Mouse (Mus musculus) CH12.LX (cell line): ENCODE measurements around the gene Irf2bp2. TPM values are rescaled to one million over a fixed set of nuclear protein-coding genes. Genes with fewer than 3 reads are reported as not detected.

ENCODE experiments used
- DNase-seq: peaks from one replicate; pipeline ENCODE4 v3.0.0-alpha.2; 2013; ENCODE audit errors: extremely low read depth
- H3K27ac ChIP-seq: 2 replicates; pipeline ENCODE4 v1.5.1; 2012; ENCODE audit warnings: low read depth, mild to moderate bottlenecking, control low read depth, moderate library complexity; ENCODE audit not compliant: insufficient read depth
- H3K27me3 ChIP-seq: replicated peaks from 2 replicates; pipeline ENCODE3; 2012; ENCODE audit warnings: inconsistent platforms
- H3K36me3 ChIP-seq, 2 experiments: replicated peaks in 1 of 2; 2 replicates each; pipeline versions ENCODE3 to v1.6.1; 2012; ENCODE audit warnings: inconsistent platforms in 1 of 2, low read length in 1 of 2, mild to moderate bottlenecking in 1 of 2, mixed read lengths in 1 of 2, moderate library complexity in 1 of 2; ENCODE audit not compliant: control insufficient read depth in 1 of 2, insufficient read depth in 1 of 2
- H3K4me1 ChIP-seq, 2 experiments: 2 replicates each; pipeline ENCODE4 v1.6.1; 2012; ENCODE audit warnings: inconsistent platforms in 1 of 2, moderate library complexity in 1 of 2; ENCODE audit not compliant: insufficient read depth in 2 of 2, control insufficient read depth in 1 of 2
- H3K4me2 ChIP-seq: 2 replicates; pipeline ENCODE4 v1.6.1; 2012; ENCODE audit warnings: low read depth, mild to moderate bottlenecking, control low read depth; ENCODE audit not compliant: poor library complexity, insufficient read depth, severe bottlenecking
- H3K4me3 ChIP-seq, 3 experiments: fragments of 150-350 bp in 1 of 3; sonication (generic) in 1 of 3; replicated peaks in 1 of 3; 2 replicates each; pipeline versions ENCODE3 to v1.5.1; 2011 to 2012; ENCODE audit warnings: low read depth in 2 of 3, low read length in 2 of 3, mild to moderate bottlenecking in 2 of 3, moderate library complexity in 2 of 3, control low read depth in 1 of 3, improper control_type of control experiment in 1 of 3, inconsistent platforms in 1 of 3, mixed read lengths in 1 of 3; ENCODE audit not compliant: poor library complexity in 1 of 3
- H3K79me2 ChIP-seq: replicated peaks from 2 replicates; pipeline ENCODE4 v1.6.1; 2012; ENCODE audit warnings: mild to moderate bottlenecking, moderate library complexity; ENCODE audit not compliant: control insufficient read depth, poor library complexity, insufficient read depth, severe bottlenecking; ENCODE audit errors: extremely low read depth
- H3K9ac ChIP-seq: 2 replicates; pipeline ENCODE4 v1.6.1; 2012; ENCODE audit warnings: low read depth, mild to moderate bottlenecking, control low read depth, moderate library complexity; ENCODE audit not compliant: insufficient read depth
- H3K9me3 ChIP-seq: replicated peaks from 2 replicates; pipeline ENCODE3; 2012; ENCODE audit warnings: low read length, inconsistent platforms, mixed read lengths
- CHD1 ChIP-seq: IDR thresholded peaks from 2 replicates; pipeline ENCODE4 v1.6.1; 2012; ENCODE audit warnings: low read depth, low read length, improper control_type of control experiment, inconsistent platforms
- CHD2 ChIP-seq: IDR thresholded peaks from 2 replicates; pipeline ENCODE4 v1.6.1; 2011; ENCODE audit warnings: low read length, improper control_type of control experiment
- CTCF ChIP-seq, 2 experiments: IDR thresholded peaks in 1 of 2; conservative IDR thresholded peaks in 1 of 2; 2 replicates each; pipeline ENCODE4 v1.5.1; 2011 to 2012; ENCODE audit warnings: low read depth in 2 of 2, low read length in 2 of 2, improper control_type of control experiment in 1 of 2, inconsistent platforms in 1 of 2, mild to moderate bottlenecking in 1 of 2, moderate library complexity in 1 of 2
- E2F4 ChIP-seq: IDR thresholded peaks from 2 replicates; pipeline ENCODE4 v1.6.1; 2011; ENCODE audit warnings: low read depth, low read length, improper control_type of control experiment; ENCODE audit not compliant: insufficient replicate concordance
- ELF1 ChIP-seq: IDR thresholded peaks from 2 replicates; pipeline ENCODE4 v1.6.1; 2014; ENCODE audit warnings: low read depth, mild to moderate bottlenecking, inconsistent platforms, low read length, improper control_type of control experiment
- IRF4 ChIP-seq: IDR thresholded peaks from 2 replicates; pipeline ENCODE4 v1.6.1; 2014; ENCODE audit warnings: low read depth, mild to moderate bottlenecking, inconsistent platforms, low read length, improper control_type of control experiment
- JUND ChIP-seq: conservative IDR thresholded peaks from 2 replicates; pipeline ENCODE4 v1.6.1; 2011; ENCODE audit warnings: low read depth, low read length, improper control_type of control experiment
- MAZ ChIP-seq: IDR thresholded peaks from 2 replicates; pipeline ENCODE4 v1.6.1; 2012; ENCODE audit warnings: low read depth, mild to moderate bottlenecking, inconsistent platforms, low read length, improper control_type of control experiment, moderate library complexity
- MXI1 ChIP-seq: IDR thresholded peaks from 2 replicates; pipeline ENCODE4 v1.6.1; 2011; ENCODE audit warnings: mild to moderate bottlenecking, low read depth, low read length, improper control_type of control experiment
- MYC ChIP-seq: IDR thresholded peaks from 2 replicates; pipeline ENCODE4 v1.6.1; 2011; ENCODE audit warnings: low read depth, mild to moderate bottlenecking, improper control_type of control experiment, low read length
- NELFE ChIP-seq: IDR thresholded peaks from 2 replicates; pipeline ENCODE4 v1.6.1; 2011; ENCODE audit warnings: low read depth, low read length, improper control_type of control experiment
- NRF1 ChIP-seq: IDR thresholded peaks from 2 replicates; pipeline ENCODE4 v1.6.1; 2014; ENCODE audit warnings: low read depth, mild to moderate bottlenecking, inconsistent platforms, low read length, improper control_type of control experiment, moderate library complexity
- PAX5 ChIP-seq: IDR thresholded peaks from 2 replicates; pipeline ENCODE4 v1.6.1; 2012; ENCODE audit warnings: low read length, inconsistent platforms, mixed read lengths
- RAD21 ChIP-seq: IDR thresholded peaks from 2 replicates; pipeline ENCODE4 v1.6.1; 2011; ENCODE audit warnings: low read depth, mild to moderate bottlenecking, low read length, improper control_type of control experiment, moderate library complexity
- RCOR1 ChIP-seq: conservative IDR thresholded peaks from 2 replicates; pipeline ENCODE4 v1.6.1; 2012; ENCODE audit warnings: low read depth, mild to moderate bottlenecking, inconsistent platforms, low read length, improper control_type of control experiment
- SIN3A ChIP-seq: IDR thresholded peaks from 2 replicates; pipeline ENCODE4 v1.6.1; 2012; ENCODE audit warnings: low read length, improper control_type of control experiment, inconsistent platforms
- TBP ChIP-seq: conservative IDR thresholded peaks from 2 replicates; pipeline ENCODE4 v1.6.1; 2011; ENCODE audit warnings: low read depth, low read length, improper control_type of control experiment
- TCF12 ChIP-seq: IDR thresholded peaks from 2 replicates; pipeline ENCODE4 v1.6.1; 2014; ENCODE audit warnings: low read depth, mild to moderate bottlenecking, inconsistent platforms, low read length, improper control_type of control experiment
- UBTF ChIP-seq: IDR thresholded peaks from 2 replicates; pipeline ENCODE4 v1.6.1; 2012; ENCODE audit warnings: low read depth, mild to moderate bottlenecking, inconsistent platforms, low read length, improper control_type of control experiment, moderate library complexity
- USF2 ChIP-seq: conservative IDR thresholded peaks from 2 replicates; pipeline ENCODE4 v1.6.1; 2011; ENCODE audit warnings: low read depth, low read length, improper control_type of control experiment
- ZC3H11A ChIP-seq: IDR thresholded peaks from 2 replicates; pipeline ENCODE4 v1.6.1; 2012; ENCODE audit warnings: low read depth, mild to moderate bottlenecking, inconsistent platforms, low read length, improper control_type of control experiment
- dilution Hi-C: fragments of 300-500 bp; cut with MboI; formaldehyde crosslinking; loops from 2 replicates; pipeline ENCODE4 v1.14.3; 2020; ENCODE audit warnings: low sequenced_read_pairs; ENCODE audit not compliant: extremely low pct_unique_long_range_greater_than_20kb, extremely low pct_ligation_motif_present
- in situ Hi-C: fragments of 300-500 bp; cut with MboI; formaldehyde crosslinking; loops from 3 replicates; pipeline ENCODE4 v1.14.3; 2019; ENCODE audit warnings: low sequenced_read_pairs, low pct_ligation_motif_present, low pct_unique_long_range_greater_than_20kb, mixed read lengths
- polyA plus RNA-seq: library from polyadenylated mRNA; unstranded; fragments of >175 nt; gene quantifications from 2 replicates; pipeline ENCODE4 v1.2.1, GENCODE M21; 2012; ENCODE audit warnings: low read depth; ENCODE audit not compliant: insufficient read length
- total RNA-seq, 2 experiments: library from RNA; depleted of rRNA; stranded (reverse); fragments of 300-350 nt in 1 of 2; fragments of >200 nt in 1 of 2; gene quantifications; 2 replicates each; pipeline ENCODE4 v1.2.3; 2012 to 2014

Irf2bp2 gene
- total and polyA plus RNA-seq, 3 experiments, result 19.9 to 31.2 (median 28.6) TPM

GRCm38 (mm10) chr8:126634541-126635048, 40.8 kb upstream of the Irf2bp2 start:
- no peak for TF ChIP-seq MYC
- no peak for TF ChIP-seq ZC3H11A
- TF ChIP-seq CHD2, result no peak
- TF ChIP-seq RAD21, result no peak
- no peak for TF ChIP-seq IRF4
- TF ChIP-seq, all 38 proteins: peak for 0

GRCm38 (mm10) chr8:126628616-126629015, 34.8 kb upstream of the Irf2bp2 start:
- Histone ChIP-seq H3K9ac (no peak overlapping the region), H3K36me3 (no peaks in the 10 kb centered on the region), H3K27ac (no peak overlapping the region), H3K9me3 (peaks cover 12% of the 10 kb centered on the region), H3K27me3 (no peaks in the 10 kb centered on the region), H3K4me1 (no peaks in the 10 kb centered on the region), H3K4me2 (no peak overlapping the region), H3K4me3 (no peak overlapping the region), H3K79me2 (no peaks in the 10 kb centered on the region)
- dilution Hi-C loops (no loop called here), in situ Hi-C loops (no loop called here)
- TF ChIP-seq TCF12, result no peak
- TF ChIP-seq RCOR1, result no peak
- no peak for TF ChIP-seq CTCF (conservative IDR thresholded peaks at IDR 0.05 in 1 of 2, IDR thresholded peaks at IDR 0.05 in 1 of 2; ENCODE audit: low read depth in 2 of 2, low read length in 2 of 2)
- no peak for TF ChIP-seq PAX5
- no peak for TF ChIP-seq JUND
- TF ChIP-seq E2F4, result no peak
- no peak for TF ChIP-seq MYC
- TF ChIP-seq MAZ, result no peak
- TF ChIP-seq NRF1, result no peak
- TF ChIP-seq NELFE, result no peak
- TF ChIP-seq ELF1, result no peak
- no peak for TF ChIP-seq TBP
- no peak for TF ChIP-seq UBTF
- no peak for TF ChIP-seq SIN3A
- TF ChIP-seq CHD1, result no peak
- no peak for TF ChIP-seq USF2
- TF ChIP-seq MXI1, result no peak
- DNase-seq, result no peak

More at GRCm38 (mm10) chr8:126634541-126635048, 40.8 kb upstream of the Irf2bp2 start:
- Histone ChIP-seq H3K9me3 (peaks cover 9% of the 10 kb centered on the region), H3K4me1 (peaks cover 0 to 7% of the 10 kb centered on the region in 2 experiments; a peak in 2 of 4 replicates), H3K4me2 (no peak overlapping the region), H3K9ac (no peak overlapping the region), H3K4me3 (no peak overlapping the region), H3K27me3 (no peaks in the 10 kb centered on the region), H3K27ac (no peak overlapping the region), H3K79me2 (no peaks in the 10 kb centered on the region), H3K36me3 (no peaks in the 10 kb centered on the region)
- dilution Hi-C loops, result no loop called here
- in situ Hi-C loops, result no loop called here
- DNase-seq, result no peak
